Mouse (Mus musculus) brain, embryonic 14.5 days (tissue): ENCODE measurements around the gene Pid1.

Source experiments
- CTCF ChIP-seq: fragments of 200-500 bp; IDR thresholded peaks from 2 replicates; pipeline ENCODE4 v1.5.1; 2012; ENCODE audit warnings: inconsistent platforms, mild to moderate bottlenecking, moderate library complexity, borderline replicate concordance; ENCODE audit not compliant: insufficient read depth, insufficient read length; ENCODE audit errors: extremely low read depth
- POLR2A ChIP-seq: fragments of 200-500 bp; IDR thresholded peaks from 2 replicates; pipeline ENCODE4 v1.6.1; 2012; ENCODE audit warnings: mild to moderate bottlenecking, inconsistent platforms, borderline replicate concordance; ENCODE audit not compliant: poor library complexity, insufficient read depth, insufficient read length, severe bottlenecking; ENCODE audit errors: extremely low read depth

DNA sequence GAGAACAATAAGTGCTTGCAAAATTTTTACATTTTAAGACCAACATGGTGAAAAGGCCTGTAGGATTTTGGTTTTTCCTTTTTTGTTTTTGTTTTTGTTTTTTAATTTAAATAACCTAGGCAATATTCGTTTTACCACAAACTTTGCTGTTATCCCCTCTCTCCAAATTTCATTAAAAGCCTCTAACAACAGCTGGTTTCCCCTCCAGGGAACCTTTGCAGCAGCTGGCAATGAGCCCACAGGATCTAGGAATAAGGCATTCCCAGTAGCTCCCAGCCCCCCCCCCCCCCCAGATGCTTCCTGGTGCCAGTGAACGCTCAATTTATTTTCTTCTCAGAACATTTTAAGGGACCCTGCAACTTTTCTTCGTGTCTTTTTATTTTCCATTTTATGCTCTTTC is 38.7 kb downstream of the Pid1 start:
- TF ChIP-seq CTCF (no peak), POLR2A (no peak)
